Mouse (Mus musculus) heart, postnatal 0 days (tissue): Measurements from ENCODE around the gene Hist1h4f.

Experiments used
- CTCF ChIP-seq: IDR thresholded peaks from 2 replicates; pipeline ENCODE4 v1.5.1; 2016; ENCODE audit warnings: antibody characterized with exemption, control low read depth, low read depth
- EP300 ChIP-seq: IDR thresholded peaks from 2 replicates; pipeline ENCODE4 v1.6.1; 2016; ENCODE audit warnings: antibody characterized with exemption, low read depth

- TF ChIP-seq CTCF (no peak), EP300 (no peak)
Measured at GRCm38 (mm10) chr13:23591206-23591605, 39.8 kb upstream of the Hist1h4f start.
